Mouse (Mus musculus) forebrain, embryonic 10.5 days (tissue): ENCODE measurements around the gene Mpnd. TPM values are rescaled to one million over a fixed set of nuclear protein-coding genes. Genes with fewer than 3 reads are reported as not detected.

Experiments
- DNase-seq: peaks from one replicate; pipeline ENCODE4 v3.0.0-alpha.2; 2017; ENCODE audit warnings: low spot score; ENCODE audit errors: extremely low spot score
- H3K27ac ChIP-seq: fragments of 300-500 bp; sonication (generic); 2 replicates; pipeline ENCODE4 v1.5.1; 2016; ENCODE audit warnings: mild to moderate bottlenecking
- H3K27me3 ChIP-seq: fragments of 300-500 bp; sonication (generic); 2 replicates; pipeline ENCODE4 v1.6.1; 2016; ENCODE audit warnings: mild to moderate bottlenecking; ENCODE audit not compliant: poor library complexity, severe bottlenecking
- H3K36me3 ChIP-seq: fragments of 300-500 bp; sonication (generic); replicated peaks from 2 replicates; pipeline ENCODE4 v1.6.1; 2016; ENCODE audit warnings: mild to moderate bottlenecking, moderate library complexity
- H3K4me1 ChIP-seq: fragments of 300-500 bp; sonication (generic); 2 replicates; pipeline ENCODE4 v1.6.1; 2016
- H3K4me3 ChIP-seq: fragments of 300-500 bp; sonication (generic); 2 replicates; pipeline ENCODE4 v1.5.1; 2016; ENCODE audit warnings: mild to moderate bottlenecking, moderate library complexity
- H3K9me3 ChIP-seq: fragments of 300-500 bp; sonication (generic); 2 replicates; pipeline ENCODE4 v1.6.1; 2016; ENCODE audit warnings: mild to moderate bottlenecking, moderate library complexity
- WGBS: fragments of 180-500 bp; shearing (Covaris S2); methylation state at CpG from one replicate; pipeline ENCODE4 v1.1.7; 2016; 5-methylcytosine and 5-hydroxymethylcytosine counted together
- polyA plus RNA-seq: library from polyadenylated mRNA; unstranded; fragments of >200 nt; fragmentation: Nextera tagmentation; extraction: Ambion mirVana; gene quantifications from 2 replicates; pipeline ENCODE4 v1.2.1, GENCODE M21; 2016

Gene Mpnd
- polyA plus RNA-seq, 1 experiment from 2014 or later: 105 TPM

DNA sequence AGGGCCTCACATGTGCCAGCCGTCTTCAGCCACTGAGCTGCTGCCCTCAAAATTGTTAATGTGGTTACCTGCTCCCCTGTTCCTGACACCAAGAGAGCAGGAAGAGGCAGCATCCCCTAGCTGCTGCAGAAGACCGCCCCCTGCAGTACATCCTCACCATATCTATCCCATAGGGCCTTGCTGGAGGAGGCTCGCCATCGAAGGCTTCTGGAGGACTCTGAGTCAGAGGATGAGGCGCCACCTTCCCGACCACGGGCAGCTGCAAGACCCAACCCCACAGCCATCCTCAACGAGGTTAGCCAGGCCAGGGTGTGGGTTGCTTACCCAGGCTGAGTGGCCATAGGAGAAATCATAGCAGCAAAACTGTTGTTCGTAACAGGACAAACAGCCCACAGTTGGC, 40.5 kb upstream of the Mpnd start:
- DNase-seq: no peak
- Histone ChIP-seq H3K27ac (no peak overlapping the region), H3K36me3 (peaks cover 77% of the 10 kb centered on the region), H3K4me1 (peaks cover 24% of the 10 kb centered on the region), H3K27me3 (peaks cover 7% of the 10 kb centered on the region; the same call in 1 of the 2 replicates), H3K4me3 (no peak overlapping the region), H3K9me3 (no peaks in the 10 kb centered on the region)
- WGBS: 85% methylated on average over 9 of the region's 9 CpGs

DNA sequence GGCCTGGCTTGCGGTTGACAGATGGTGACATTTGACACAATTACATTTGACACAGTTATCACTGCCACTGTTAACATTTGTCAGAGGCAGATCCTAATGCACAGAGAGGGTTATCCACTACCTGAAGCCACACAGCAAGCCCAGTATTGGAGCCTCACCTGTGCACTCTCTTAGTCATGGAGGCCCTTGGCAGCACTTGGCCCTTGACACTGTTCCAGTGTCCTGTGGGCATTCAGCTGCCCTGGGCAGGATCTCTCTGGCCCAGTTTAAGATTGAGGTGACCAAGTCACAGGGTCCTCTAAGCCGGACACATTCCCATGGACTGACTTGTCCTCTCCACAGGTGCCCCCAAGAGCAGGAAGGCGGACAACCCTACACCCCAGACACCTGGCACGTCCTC, 38.3 kb upstream of the Mpnd start:
- H3K27me3 ChIP-seq: peaks cover 21% of the 10 kb centered on the region
- no peak overlapping the region for H3K4me3 ChIP-seq
- no peak for DNase-seq
- H3K36me3 ChIP-seq: peaks cover 62% of the 10 kb centered on the region
- 93% methylated on average over 4 of the region's 4 CpGs for WGBS
- H3K9me3 ChIP-seq: no peaks in the 10 kb centered on the region
- peaks cover 39% of the 10 kb centered on the region for H3K4me1 ChIP-seq
- no peak overlapping the region for H3K27ac ChIP-seq

DNA sequence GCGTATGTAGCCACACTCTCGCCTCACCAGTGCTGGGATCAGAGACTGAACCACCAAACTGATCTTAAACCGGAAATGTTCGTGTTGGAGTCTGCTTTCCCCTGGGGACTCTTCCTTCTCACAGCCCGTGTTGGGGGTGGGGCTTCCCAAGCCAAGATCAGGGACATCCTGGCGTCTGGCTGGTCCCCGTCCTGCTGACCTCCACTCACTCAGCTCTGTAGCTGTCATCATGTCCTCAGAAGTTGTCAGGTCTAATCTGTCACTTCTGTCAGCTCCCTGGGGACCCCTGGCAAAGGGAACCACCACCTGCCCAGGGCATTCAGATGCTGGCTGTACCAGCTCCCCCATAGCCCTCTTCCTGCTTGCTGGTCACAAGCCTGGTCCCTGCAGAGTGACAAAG, 37.3 kb upstream of the Mpnd start:
- H3K36me3 ChIP-seq: peaks cover 61% of the 10 kb centered on the region
- peaks cover 30% of the 10 kb centered on the region for H3K27me3 ChIP-seq
- DNase-seq: no peak
- H3K9me3 ChIP-seq: no peaks in the 10 kb centered on the region
- H3K27ac ChIP-seq: peak overlapping the region; percentile 90; the same call in 1 of the 2 replicates
- WGBS: 75% methylated on average over 7 of the region's 7 CpGs
- no peak overlapping the region for H3K4me3 ChIP-seq
- H3K4me1 ChIP-seq: peaks cover 45% of the 10 kb centered on the region

DNA sequence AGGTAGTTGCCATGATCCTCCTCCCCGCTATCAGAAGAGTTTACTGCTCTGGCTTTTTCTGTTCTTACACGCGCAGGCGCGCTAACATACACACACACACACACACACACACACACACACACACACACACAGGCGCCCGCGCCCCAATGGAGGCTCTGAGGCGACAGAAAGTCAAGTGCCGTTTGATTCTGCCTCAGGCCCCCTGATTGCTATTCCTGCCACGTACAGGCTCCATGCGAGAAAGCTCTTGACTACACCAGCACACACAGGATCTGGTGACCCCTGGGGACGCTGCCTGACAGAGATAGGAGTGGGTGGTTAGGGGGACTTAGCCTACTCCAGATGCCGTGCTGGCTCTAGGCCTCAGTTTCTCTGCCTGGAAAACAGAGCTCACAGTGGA, 36.0 kb upstream of the Mpnd start:
- H3K36me3 ChIP-seq: peaks cover 61% of the 10 kb centered on the region

DNA sequence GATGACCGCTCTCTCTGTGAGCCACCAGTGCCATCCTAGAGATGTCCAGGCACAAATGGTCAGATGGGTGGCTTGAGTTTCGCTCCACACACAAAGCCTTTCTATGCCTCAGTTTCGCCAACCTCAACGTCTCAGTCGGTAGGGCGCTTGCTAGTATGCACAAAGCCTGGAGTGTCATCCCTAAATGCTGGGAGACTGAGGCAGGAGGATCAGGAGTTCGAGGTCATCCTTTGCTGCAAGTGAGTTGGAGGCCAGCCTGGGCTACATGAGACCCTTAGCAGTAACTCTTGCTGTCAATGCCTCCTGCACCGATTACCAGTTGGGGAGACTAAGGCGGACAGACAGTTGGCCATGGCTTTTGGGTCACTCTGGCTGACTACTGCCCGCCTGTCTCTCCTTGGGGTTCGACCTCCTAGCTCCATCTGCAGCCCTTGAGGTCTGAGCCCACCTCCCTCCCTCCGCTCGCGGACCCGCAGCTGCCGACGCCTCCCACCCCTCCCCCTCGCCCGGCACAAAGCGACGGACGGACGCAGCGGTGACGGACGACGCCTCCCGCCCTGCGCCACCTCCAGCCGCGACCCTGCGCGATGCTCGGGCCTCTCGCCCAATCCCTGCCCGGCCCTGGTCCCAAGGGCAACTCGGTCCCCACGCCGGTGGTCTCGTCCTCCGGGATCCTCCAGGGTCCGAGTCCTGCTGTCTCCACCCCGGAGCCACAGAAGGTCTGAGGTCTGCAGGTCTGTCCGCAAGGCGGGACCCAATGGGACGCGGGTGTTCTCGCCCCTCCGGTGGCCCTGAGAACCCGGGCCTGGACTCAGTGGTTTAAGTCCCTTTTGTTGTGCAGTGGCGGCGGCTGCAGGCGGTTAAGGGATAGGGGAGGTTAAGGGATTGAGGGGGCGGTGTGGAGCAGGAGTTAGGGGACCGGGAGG, 35.3 kb upstream of the Mpnd start, which contains the start of gene Shd:
TSS of gene Shd (plus strand) at position 502 of the 926 bp plus-strand sequence.
- peak within 1 kb of the TSS; percentile 90 for H3K27ac ChIP-seq
- peaks cover 30% of the 10 kb centered on the region for H3K27me3 ChIP-seq
- H3K9me3 ChIP-seq: no peaks in the 10 kb centered on the region
- H3K36me3 ChIP-seq: peaks cover 60% of the 10 kb centered on the region
- H3K4me1 ChIP-seq: peaks cover 45% of the 10 kb centered on the region
- H3K4me3 ChIP-seq: peak within 1 kb of the TSS; percentile 65
- WGBS: 8% methylated on average over 55 of the region's 55 CpGs
- peak; percentile 85 for DNase-seq

More for the DNA sequence above, 36.0 kb upstream of the Mpnd start:
- DNase-seq: peak; percentile 54
- H3K27me3 ChIP-seq: peaks cover 30% of the 10 kb centered on the region
- peak overlapping the region; percentile 90 for H3K27ac ChIP-seq
- no peaks in the 10 kb centered on the region for H3K9me3 ChIP-seq
- H3K4me3 ChIP-seq: peak overlapping the region; percentile 65
- WGBS: 58% methylated on average over 14 of the region's 14 CpGs
- H3K4me1 ChIP-seq: peaks cover 45% of the 10 kb centered on the region

DNA sequence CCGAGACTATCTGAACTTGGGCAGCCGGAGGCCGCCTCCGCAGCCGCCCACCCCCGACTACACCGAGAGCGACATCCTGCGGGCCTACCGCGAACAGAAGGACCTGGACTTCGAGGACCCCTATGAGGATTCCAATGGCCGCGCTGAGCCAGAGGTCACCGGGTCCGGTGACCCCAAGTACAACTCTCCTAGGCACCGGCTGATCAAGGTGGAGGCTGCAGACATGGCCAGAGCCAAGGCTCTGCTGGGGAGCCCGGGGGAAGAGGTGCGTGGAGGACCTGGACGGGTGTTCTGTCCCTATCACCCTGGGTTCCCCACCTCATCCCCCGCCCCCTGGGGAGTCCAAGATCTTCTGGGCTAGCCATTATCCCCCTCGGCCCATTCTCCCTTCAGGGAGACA, 34.1 kb upstream of the Mpnd start:
- Histone ChIP-seq H3K36me3 (peaks cover 48% of the 10 kb centered on the region), H3K27ac (peak overlapping the region; percentile 90), H3K27me3 (peaks cover 30% of the 10 kb centered on the region), H3K9me3 (no peaks in the 10 kb centered on the region), H3K4me1 (peaks cover 50% of the 10 kb centered on the region), H3K4me3 (peak overlapping the region; percentile 65)
- WGBS: 25% methylated on average over 22 of the region's 22 CpGs
- DNase-seq: no peak

DNA sequence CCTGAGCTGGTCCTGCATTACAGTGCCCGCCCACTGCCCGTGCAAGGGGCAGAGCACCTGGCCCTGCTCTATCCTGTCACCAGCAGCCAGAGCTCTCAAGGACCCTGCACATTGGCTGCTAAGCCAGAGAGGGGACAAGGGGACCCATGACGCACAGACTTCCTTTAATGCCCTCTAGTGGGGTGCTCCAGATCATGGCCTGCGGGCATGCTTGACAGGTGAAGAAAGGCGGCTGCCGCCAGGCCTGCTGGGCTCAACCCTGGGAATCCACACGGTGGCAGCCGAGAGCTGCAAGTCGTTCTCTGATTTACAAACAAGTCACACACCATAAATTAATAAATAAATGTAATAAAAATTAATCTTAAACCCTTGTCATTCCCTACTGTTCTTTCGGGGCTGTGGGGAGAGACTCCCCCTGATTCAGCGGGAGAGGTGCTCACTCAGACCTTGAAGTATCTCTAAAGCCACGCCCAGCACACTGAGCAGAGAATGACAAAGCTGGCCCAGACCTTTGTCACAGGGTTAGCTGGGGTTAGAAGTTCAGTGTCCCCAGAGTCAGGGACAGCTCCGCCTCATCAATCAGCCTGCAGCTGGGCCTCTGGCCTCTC, 29.2 kb upstream of the Mpnd start:
- peak; percentile 69 for DNase-seq
- WGBS: 17% methylated on average over 13 of the region's 13 CpGs
- no peaks in the 10 kb centered on the region for H3K9me3 ChIP-seq
- no peak overlapping the region for H3K4me3 ChIP-seq
- peaks cover 25% of the 10 kb centered on the region for H3K4me1 ChIP-seq
- peaks cover 27% of the 10 kb centered on the region for H3K36me3 ChIP-seq
- peaks cover 15% of the 10 kb centered on the region for H3K27me3 ChIP-seq
- H3K27ac ChIP-seq: peak overlapping the region; percentile 26; the same call in 1 of the 2 replicates

DNA sequence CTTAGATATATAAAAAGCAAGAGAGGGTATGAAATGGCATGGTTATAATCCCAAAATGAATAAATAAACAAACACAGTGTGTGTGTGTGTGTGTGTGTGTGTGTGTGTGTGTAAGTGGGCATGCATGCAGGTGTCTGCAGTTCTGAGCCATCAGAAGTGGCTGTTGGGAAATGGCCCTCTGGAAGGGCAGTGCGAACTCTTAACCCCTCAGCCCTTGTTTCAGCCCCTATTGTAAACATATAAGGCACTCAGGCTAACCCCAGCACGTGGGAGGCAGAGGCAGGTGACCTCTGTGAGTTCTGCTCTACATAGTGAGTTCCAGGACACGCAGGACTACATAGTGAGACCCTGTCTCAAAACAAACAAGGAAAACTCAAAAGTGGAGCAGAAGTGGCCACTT, 28.2 kb upstream of the Mpnd start:
- Histone ChIP-seq H3K4me1 (peaks cover 20% of the 10 kb centered on the region), H3K27ac (no peak overlapping the region), H3K27me3 (peaks cover 8% of the 10 kb centered on the region), H3K36me3 (peaks cover 27% of the 10 kb centered on the region), H3K4me3 (no peak overlapping the region), H3K9me3 (no peaks in the 10 kb centered on the region)
- WGBS: 54% methylated on average over 3 of the region's 3 CpGs
- DNase-seq: no peak

DNA sequence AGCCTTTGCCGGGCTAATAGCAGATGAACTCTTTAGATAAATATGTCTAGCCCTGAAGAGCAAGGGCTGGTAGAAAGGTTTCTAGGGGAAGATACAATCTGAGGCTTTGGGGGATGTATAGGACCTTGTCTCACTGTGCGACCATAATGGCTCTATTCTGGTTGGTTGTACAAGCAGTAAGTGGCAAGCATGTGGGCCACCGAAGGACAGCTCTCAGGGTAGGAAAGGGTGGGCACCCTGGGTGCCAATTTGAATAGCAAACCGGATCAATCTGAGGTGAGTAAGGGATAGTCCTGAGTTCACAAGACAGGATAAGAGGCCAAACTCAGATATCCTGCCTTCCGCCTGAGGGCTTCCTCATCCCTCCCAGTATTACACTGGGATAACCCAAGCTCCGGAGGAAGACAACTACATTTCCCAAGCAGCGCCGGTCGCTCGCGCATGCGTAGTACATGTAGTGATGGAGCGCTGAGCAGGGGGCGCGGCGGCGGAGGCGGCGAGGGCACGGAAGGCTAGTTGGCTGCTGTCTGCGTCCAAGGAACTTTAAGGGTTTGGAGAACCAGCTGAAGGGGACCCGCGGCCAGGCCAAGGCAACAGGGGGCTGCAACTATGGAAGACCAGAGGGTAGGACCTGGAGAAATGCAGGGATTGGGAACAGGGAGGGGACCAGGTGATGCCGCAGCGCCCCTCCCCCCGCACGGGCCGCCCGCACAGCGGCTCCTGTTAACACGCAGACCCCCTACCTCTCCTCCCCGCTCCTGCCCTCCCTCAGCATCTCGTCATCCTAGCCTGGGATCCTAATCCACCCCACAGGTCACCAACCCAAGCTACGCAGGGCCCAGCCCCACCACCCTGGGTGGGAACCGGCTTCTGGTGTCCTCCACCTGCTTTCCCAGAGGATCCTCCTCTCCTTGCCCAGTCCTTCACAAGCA, 19.2 kb upstream of the Mpnd start, which contains the start of gene Fsd1:
TSS of gene Fsd1 (plus strand) at position 480 of the 932 bp plus-strand sequence.
- DNase-seq: peak; percentile 79
- Histone ChIP-seq H3K27me3 (no peaks in the 10 kb centered on the region), H3K36me3 (peaks cover 21% of the 10 kb centered on the region), H3K27ac (peak within 1 kb of the TSS; percentile 85), H3K4me3 (peak within 1 kb of the TSS; percentile 73), H3K4me1 (peaks cover 13% of the 10 kb centered on the region), H3K9me3 (no peaks in the 10 kb centered on the region; the same call in 1 of the 2 replicates)
- 8% methylated on average over 35 of the region's 35 CpGs for WGBS

DNA sequence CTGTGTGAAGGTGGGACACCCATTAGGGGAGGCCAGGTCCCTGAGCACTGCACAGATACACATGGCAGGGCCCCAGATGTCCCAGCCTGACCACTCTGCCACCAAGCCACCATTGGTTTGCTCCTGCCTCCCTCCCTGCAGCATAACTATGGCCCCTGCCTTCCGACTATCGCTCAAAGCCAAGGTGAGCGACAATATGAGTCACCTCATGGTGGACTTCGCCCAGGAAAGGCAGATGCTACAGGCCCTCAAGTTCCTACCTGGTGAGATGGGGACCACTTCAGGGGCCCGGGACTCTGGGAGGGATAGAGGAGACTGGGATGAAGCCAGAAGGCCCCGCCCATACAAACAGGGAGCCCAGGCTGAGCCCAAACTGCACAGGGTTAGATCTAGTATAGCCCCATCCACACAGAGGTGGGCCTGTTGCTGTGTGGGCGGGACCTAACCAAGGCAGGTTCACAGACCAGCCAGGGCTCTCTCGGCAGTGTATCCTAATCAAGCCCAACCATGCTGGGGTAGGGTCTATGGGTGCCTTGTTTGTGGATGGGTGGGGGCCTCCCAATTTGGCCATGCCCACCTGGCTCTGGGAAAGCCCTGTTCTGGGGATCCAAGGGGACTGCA, 15.1 kb upstream of the Mpnd start:
- Histone ChIP-seq H3K9me3 (no peaks in the 10 kb centered on the region), H3K36me3 (peaks cover 53% of the 10 kb centered on the region), H3K4me1 (peaks cover 13% of the 10 kb centered on the region), H3K27me3 (no peaks in the 10 kb centered on the region), H3K27ac (no peak overlapping the region), H3K4me3 (no peak overlapping the region)
- 89% methylated on average over 8 of the region's 8 CpGs for WGBS
- no peak for DNase-seq

DNA sequence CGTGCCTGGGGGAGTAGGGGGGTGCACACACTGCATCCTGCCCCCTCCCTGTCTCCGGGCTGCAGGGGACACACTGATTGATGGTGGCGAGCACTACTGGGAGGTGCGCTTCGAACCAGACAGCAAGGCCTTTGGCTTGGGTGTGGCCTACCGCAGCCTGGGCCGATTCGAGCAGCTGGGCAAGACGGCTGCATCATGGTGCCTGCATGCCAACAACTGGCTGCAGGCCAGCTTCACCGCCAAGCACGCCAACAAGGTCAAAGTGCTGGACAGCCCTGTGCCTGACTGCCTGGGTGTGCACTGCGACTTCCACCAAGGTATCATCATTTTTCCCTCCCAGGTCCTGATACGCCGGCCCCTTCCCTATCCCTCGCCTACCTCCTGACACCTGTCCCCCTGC, 9.5 kb upstream of the Mpnd start:
- H3K36me3 ChIP-seq: peaks cover 61% of the 10 kb centered on the region
- H3K9me3 ChIP-seq: 0 out of 2 replicates have a peak, but pooled peaks cover 4% of the 10 kb centered on the region
- no peak overlapping the region for H3K4me3 ChIP-seq
- no peak overlapping the region for H3K27ac ChIP-seq
- WGBS: 92% methylated on average over 15 of the region's 15 CpGs
- DNase-seq: no peak
- peaks cover 17% of the 10 kb centered on the region for H3K27me3 ChIP-seq
- peaks cover 13% of the 10 kb centered on the region for H3K4me1 ChIP-seq
